Mouse (Mus musculus) intestine, postnatal 0 days (tissue): ENCODE data around the gene Uimc1. TPM values are rescaled to one million over a fixed set of nuclear protein-coding genes. Genes with fewer than 3 reads are reported as not detected.

Source experiments
- ATAC-seq: fragments of 200-750 bp; cut with Nextera tagmentation; 2 replicates; pipeline ENCODE4 v1.8.0; 2017; ENCODE audit warnings: mild to moderate bottlenecking, moderate TSS enrichment, moderate library complexity
- H3K27ac ChIP-seq: fragments of 300-500 bp; sonication (generic); 2 replicates; pipeline ENCODE4 v1.5.1; 2014; ENCODE audit warnings: mild to moderate bottlenecking, low read depth, low read length, moderate library complexity
- H3K27me3 ChIP-seq: fragments of 300-500 bp; sonication (generic); replicated peaks from 2 replicates; pipeline ENCODE4 v1.6.1; 2014; ENCODE audit warnings: low read length, mixed read lengths; ENCODE audit not compliant: control insufficient read depth, insufficient read depth
- H3K36me3 ChIP-seq: fragments of 300-500 bp; sonication (generic); 2 replicates; pipeline ENCODE4 v1.6.1; 2014; ENCODE audit warnings: mild to moderate bottlenecking, moderate library complexity; ENCODE audit not compliant: control insufficient read depth, insufficient read depth
- H3K4me1 ChIP-seq: fragments of 300-500 bp; sonication (generic); replicated peaks from 2 replicates; pipeline ENCODE4 v1.6.1; 2014; ENCODE audit warnings: antibody characterized with exemption, low read length, mixed read lengths; ENCODE audit not compliant: control insufficient read depth, insufficient read depth
- H3K4me2 ChIP-seq: fragments of 300-500 bp; sonication (generic); replicated peaks from 2 replicates; pipeline ENCODE4 v1.6.1; 2014; ENCODE audit warnings: low read depth, mild to moderate bottlenecking, moderate library complexity
- H3K4me3 ChIP-seq: fragments of 300-500 bp; sonication (generic); 2 replicates; pipeline ENCODE4 v1.5.1; 2014; ENCODE audit warnings: low read depth, low read length
- H3K9ac ChIP-seq: fragments of 300-500 bp; sonication (generic); 2 replicates; pipeline ENCODE4 v1.6.1; 2014; ENCODE audit warnings: mild to moderate bottlenecking, low read depth, low read length
- H3K9me3 ChIP-seq: fragments of 300-500 bp; sonication (generic); 2 replicates; pipeline ENCODE4 v1.6.1; 2016; ENCODE audit warnings: mixed run types; ENCODE audit not compliant: control insufficient read depth
- CTCF ChIP-seq: sonication (generic); IDR thresholded peaks from 2 replicates; pipeline ENCODE4 v1.5.1; 2016; ENCODE audit warnings: low read depth, mild to moderate bottlenecking, control low read depth, antibody characterized with exemption, moderate library complexity
- WGBS: fragments of 180-500 bp; shearing (Covaris S2); extraction: QIAGEN DNeasy Blood & Tissue Kit; methylation state at CpG from one replicate; pipeline ENCODE4 v1.1.7; 2014; 5-methylcytosine and 5-hydroxymethylcytosine counted together
- polyA plus RNA-seq: library from polyadenylated mRNA; unstranded; fragments of >200 nt; fragmentation: Nextera tagmentation; extraction: Ambion mirVana; gene quantifications from 2 replicates; pipeline ENCODE4 v1.2.1, GENCODE M21; 2015

Gene Uimc1
- polyA plus RNA-seq, 1 experiment from 2014 or later: 14.1 TPM

DNA sequence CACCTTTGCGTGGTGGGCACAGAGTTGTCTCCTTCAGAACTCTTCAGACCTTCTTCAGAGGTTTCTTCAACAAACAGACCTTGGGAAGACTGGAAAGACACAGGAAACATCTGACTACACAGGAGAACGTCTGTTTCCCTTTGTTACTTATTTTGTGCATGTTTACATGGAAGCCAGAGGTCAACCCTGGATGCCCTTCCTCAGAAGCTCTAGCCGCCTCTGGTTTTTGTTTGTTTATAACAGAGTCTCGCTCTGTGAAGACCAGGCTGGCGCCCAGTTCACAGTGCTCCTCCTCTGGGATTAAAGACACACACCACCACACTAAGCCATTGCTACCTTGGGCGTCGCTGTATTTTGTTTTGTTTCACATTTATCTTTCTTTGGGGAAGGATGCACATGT is 30.4 kb downstream of the Uimc1 start:
- TF ChIP-seq CTCF: no peak
- H3K9ac ChIP-seq: no peak overlapping the region
- H3K4me1 ChIP-seq: no peaks in the 10 kb centered on the region
- no peaks in the 10 kb centered on the region for H3K9me3 ChIP-seq
- H3K4me2 ChIP-seq: no peak overlapping the region
- WGBS: 58% methylated on average over 7 of the region's 7 CpGs
- H3K27me3 ChIP-seq: no peaks in the 10 kb centered on the region
- no peak overlapping the region for H3K4me3 ChIP-seq
- H3K36me3 ChIP-seq: peaks cover 12% of the 10 kb centered on the region; the same call in 1 of the 2 replicates
- ATAC-seq: no peak
- no peak overlapping the region for H3K27ac ChIP-seq

DNA sequence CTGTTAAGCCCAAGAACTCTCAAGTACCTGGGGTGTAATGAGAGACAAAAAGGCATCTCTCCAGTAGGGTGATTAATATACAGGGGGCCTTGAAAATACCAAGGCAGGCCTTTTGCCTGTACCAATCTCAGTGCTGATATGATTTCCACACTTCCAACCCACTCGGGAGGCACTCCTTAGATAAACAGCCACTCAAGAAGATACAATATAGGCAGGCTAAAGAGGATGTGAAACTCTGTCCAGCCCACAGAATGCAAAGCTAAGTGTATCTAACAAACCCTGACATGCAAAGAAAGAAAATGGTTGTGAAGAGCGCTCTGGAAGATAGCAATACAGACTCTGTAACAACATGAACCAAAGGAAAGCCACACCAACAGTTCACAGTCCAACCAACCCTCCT is 36.8 kb downstream of the Uimc1 start:
- Histone ChIP-seq H3K9me3 (no peaks in the 10 kb centered on the region), H3K4me3 (no peak overlapping the region), H3K9ac (no peak overlapping the region), H3K27ac (no peak overlapping the region), H3K4me2 (no peak overlapping the region), H3K36me3 (peaks cover 4% of the 10 kb centered on the region; the same call in 1 of the 2 replicates), H3K27me3 (no peaks in the 10 kb centered on the region), H3K4me1 (no peaks in the 10 kb centered on the region)
- no peak for TF ChIP-seq CTCF
- 69% methylated on average over 2 of the region's 2 CpGs for WGBS
- no peak for ATAC-seq

DNA sequence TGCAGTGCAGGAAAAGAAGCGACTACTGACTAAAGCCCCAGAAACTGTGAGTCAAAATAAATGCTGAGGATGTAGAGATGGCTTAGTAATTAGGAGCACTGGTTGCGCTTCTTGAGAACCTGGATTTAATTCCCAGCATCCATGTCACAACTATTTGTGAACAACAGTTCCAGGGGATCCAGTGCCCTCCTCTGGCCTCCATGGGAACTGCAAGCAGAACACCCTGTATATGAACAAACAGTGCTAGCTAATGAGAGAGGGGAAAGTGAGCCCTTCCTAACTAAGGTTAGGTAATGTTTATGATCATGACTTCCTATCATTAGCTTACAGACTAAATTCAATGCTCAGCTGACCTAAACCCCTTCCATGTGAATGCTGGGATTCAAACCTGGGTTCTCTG is 42.1 kb downstream of the Uimc1 start:
- TF ChIP-seq CTCF: peak; percentile 62
- H3K4me1 ChIP-seq: no peaks in the 10 kb centered on the region
- no peak overlapping the region for H3K4me3 ChIP-seq
- no peak overlapping the region for H3K27ac ChIP-seq
- H3K27me3 ChIP-seq: no peaks in the 10 kb centered on the region
- 96% methylated on average over 2 of the region's 2 CpGs for WGBS
- no peak overlapping the region for H3K9ac ChIP-seq
- no peak for ATAC-seq
- no peak overlapping the region for H3K4me2 ChIP-seq
- H3K9me3 ChIP-seq: no peaks in the 10 kb centered on the region
- peaks cover 24% of the 10 kb centered on the region for H3K36me3 ChIP-seq

DNA sequence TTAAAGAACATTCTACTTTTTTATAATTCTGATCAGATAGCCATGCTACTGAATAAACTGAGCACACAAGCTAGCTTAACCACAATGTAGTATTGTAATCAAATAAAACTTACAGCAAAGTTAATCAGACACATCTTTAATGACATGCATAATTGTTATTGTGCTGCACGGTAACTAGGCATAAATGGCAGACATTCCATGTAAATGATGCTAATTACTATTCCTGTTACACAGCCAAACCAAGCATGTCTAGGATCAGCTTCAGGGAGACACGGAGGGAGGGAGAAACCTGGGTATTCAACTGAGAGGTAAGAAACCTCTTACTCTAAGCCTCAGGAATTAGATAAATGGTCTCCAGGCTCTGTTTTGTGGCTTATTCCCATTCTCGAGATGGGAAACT is 52.4 kb downstream of the Uimc1 start:
- H3K27me3 ChIP-seq: no peaks in the 10 kb centered on the region
- TF ChIP-seq CTCF: no peak
- ATAC-seq: no peak
- no peak overlapping the region for H3K4me3 ChIP-seq
- no peak overlapping the region for H3K27ac ChIP-seq
- no peak overlapping the region for H3K4me2 ChIP-seq
- H3K4me1 ChIP-seq: no peaks in the 10 kb centered on the region
- H3K36me3 ChIP-seq: peaks cover 14% of the 10 kb centered on the region
- WGBS: 84% methylated on average over 3 of the region's 3 CpGs
- no peaks in the 10 kb centered on the region for H3K9me3 ChIP-seq
- H3K9ac ChIP-seq: no peak overlapping the region

DNA sequence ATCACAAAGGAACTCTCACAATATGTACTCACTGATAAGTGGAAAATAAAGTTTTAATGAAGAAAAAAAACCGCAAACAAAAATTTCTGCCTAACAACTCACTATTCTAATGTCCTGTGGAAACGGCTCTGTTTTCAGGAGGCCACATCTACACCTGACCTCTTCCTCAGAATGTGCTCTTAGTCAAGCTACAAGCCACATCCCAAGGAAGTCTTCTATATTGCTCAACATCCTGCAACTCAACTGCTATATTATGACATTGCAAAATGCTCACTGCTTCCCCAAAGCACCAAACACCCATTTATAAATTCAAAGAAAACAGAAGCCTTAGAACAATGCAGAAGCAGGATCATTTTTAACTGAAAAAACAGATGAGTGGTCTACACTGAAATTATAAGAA is 60.1 kb downstream of the Uimc1 start:
- 91% methylated on average over 2 of the region's 2 CpGs for WGBS
- Histone ChIP-seq H3K4me3 (no peak overlapping the region), H3K9ac (no peak overlapping the region), H3K27ac (no peak overlapping the region), H3K36me3 (peaks cover 16% of the 10 kb centered on the region), H3K4me1 (no peaks in the 10 kb centered on the region), H3K9me3 (no peaks in the 10 kb centered on the region), H3K4me2 (no peak overlapping the region), H3K27me3 (no peaks in the 10 kb centered on the region)
- TF ChIP-seq CTCF: no peak
- no peak for ATAC-seq

DNA sequence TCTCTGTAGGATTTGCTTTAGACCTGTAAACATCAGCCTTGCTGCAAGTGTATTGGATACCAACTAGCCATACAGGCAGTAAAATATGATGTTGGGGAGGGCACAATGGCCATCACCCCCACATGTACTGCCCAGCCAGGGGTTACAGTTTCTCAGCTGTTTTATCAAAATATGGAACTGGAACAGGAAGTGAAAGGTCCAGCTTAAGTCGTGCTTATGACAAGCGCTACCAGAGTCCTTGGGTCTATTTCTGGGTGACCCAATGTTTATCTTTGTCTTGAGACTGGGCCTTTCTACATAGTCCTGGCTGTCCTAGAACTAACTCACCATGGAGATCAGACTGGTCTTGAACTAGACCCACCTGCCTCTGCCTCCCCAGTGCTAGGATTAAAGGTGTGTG is 75.9 kb downstream of the Uimc1 start:
- ATAC-seq: no peak

DNA sequence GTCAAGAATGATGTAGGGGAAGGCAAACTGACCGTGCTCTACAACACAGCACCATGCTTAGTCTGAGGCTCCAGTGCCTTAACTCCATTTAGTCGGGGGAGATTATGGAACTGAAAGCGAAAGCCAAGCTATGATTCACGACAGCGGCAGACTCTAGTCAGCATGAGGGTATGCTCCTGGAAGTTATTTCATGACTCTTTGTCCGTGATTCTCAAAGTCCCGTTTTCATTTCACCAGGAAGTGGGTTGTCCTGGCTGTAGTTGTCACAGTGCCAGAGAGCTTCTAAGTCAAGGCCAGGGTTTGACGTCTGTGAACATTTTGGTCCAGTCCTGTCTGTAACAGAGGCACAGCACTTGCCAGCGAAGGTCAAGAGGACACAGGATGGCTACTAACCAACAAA is 77.4 kb downstream of the Uimc1 start:
- no peak overlapping the region for H3K4me3 ChIP-seq
- no peak overlapping the region for H3K27ac ChIP-seq
- ATAC-seq: no peak
- no peak overlapping the region for H3K9ac ChIP-seq
- H3K4me1 ChIP-seq: no peaks in the 10 kb centered on the region
- no peak for TF ChIP-seq CTCF
- peaks cover 4% of the 10 kb centered on the region; the same call in 1 of the 2 replicates for H3K36me3 ChIP-seq
- WGBS: 53% methylated on average over 9 of the region's 9 CpGs
- H3K27me3 ChIP-seq: no peaks in the 10 kb centered on the region
- no peaks in the 10 kb centered on the region for H3K9me3 ChIP-seq
- peak overlapping the region; percentile 17; the same call in 1 of the 2 replicates for H3K4me2 ChIP-seq

More for the DNA sequence above, 75.9 kb downstream of the Uimc1 start:
- Histone ChIP-seq H3K36me3 (peaks cover 14% of the 10 kb centered on the region), H3K4me3 (no peak overlapping the region), H3K9ac (no peak overlapping the region), H3K27ac (no peak overlapping the region), H3K4me2 (no peak overlapping the region), H3K4me1 (no peaks in the 10 kb centered on the region), H3K27me3 (no peaks in the 10 kb centered on the region), H3K9me3 (no peaks in the 10 kb centered on the region)
- WGBS: 89% methylated on average over 2 of the region's 2 CpGs
- TF ChIP-seq CTCF: no peak
